Mouse (Mus musculus): ENCODE data around the gene Agtpbp1.

GRCm38 (mm10) chr13:59509644-59510366 is 75.2 kb downstream of the Agtpbp1 start:
- TF ChIP-seq CTCF (IDR thresholded peaks at IDR 0.05; ENCODE audit: low read depth, low read length) (no peak), GATA1 (IDR thresholded peaks at IDR 0.05; ENCODE audit: borderline replicate concordance, low read length) (no peak), TAL1 (conservative IDR thresholded peaks at IDR 0.05; ENCODE audit: low read depth, low read length) (no peak)

All from G1E (cell line).